Mouse (Mus musculus) lung, embryonic 16.5 days (tissue): ENCODE data around the gene Tmem59l. TPM values are rescaled to one million over a fixed set of nuclear protein-coding genes. Genes with fewer than 3 reads are reported as not detected.

ENCODE experiments used
- ATAC-seq: fragments of 200-750 bp; cut with Nextera tagmentation; 2 replicates; pipeline ENCODE4 v1.8.0; 2017; ENCODE audit warnings: low read depth, mild to moderate bottlenecking, moderate library complexity
- H3K27ac ChIP-seq: fragments of 300-500 bp; sonication (generic); 2 replicates; pipeline ENCODE4 v1.5.1; 2014; ENCODE audit warnings: mild to moderate bottlenecking, control low read depth, low read length
- H3K27me3 ChIP-seq: fragments of 300-500 bp; sonication (generic); 2 replicates; pipeline ENCODE4 v1.6.1; 2014; ENCODE audit warnings: low read depth, low read length, mixed read lengths; ENCODE audit not compliant: control insufficient read depth, insufficient read depth
- H3K36me3 ChIP-seq: fragments of 300-500 bp; sonication (generic); 2 replicates; pipeline ENCODE4 v1.6.1; 2014; ENCODE audit warnings: low read length; ENCODE audit not compliant: control insufficient read depth, insufficient read depth
- H3K4me1 ChIP-seq: fragments of 300-500 bp; sonication (generic); replicated peaks from 2 replicates; pipeline ENCODE4 v1.6.1; 2014; ENCODE audit warnings: low read length, mixed read lengths; ENCODE audit not compliant: control insufficient read depth, insufficient read depth
- H3K4me2 ChIP-seq: fragments of 300-500 bp; sonication (generic); 2 replicates; pipeline ENCODE4 v1.6.1; 2014; ENCODE audit warnings: low read depth, low read length, control low read depth
- H3K4me3 ChIP-seq: fragments of 300-500 bp; sonication (generic); 2 replicates; pipeline ENCODE4 v1.5.1; 2014; ENCODE audit warnings: mild to moderate bottlenecking, low read length, control low read depth
- H3K9ac ChIP-seq: fragments of 300-500 bp; sonication (generic); 2 replicates; pipeline ENCODE4 v1.6.1; 2014; ENCODE audit warnings: low read length, control low read depth
- H3K9me3 ChIP-seq: fragments of 300-500 bp; sonication (generic); 2 replicates; pipeline ENCODE4 v1.6.1; 2016; ENCODE audit warnings: low read length; ENCODE audit not compliant: control insufficient read depth
- WGBS: fragments of 180-500 bp; shearing (Covaris S2); extraction: QIAGEN DNeasy Blood & Tissue Kit; methylation state at CpG from one replicate; pipeline ENCODE4 v1.1.7; 2014; 5-methylcytosine and 5-hydroxymethylcytosine counted together
- polyA plus RNA-seq: library from polyadenylated mRNA; unstranded; fragments of >200 nt; fragmentation: Nextera tagmentation; extraction: Ambion mirVana; gene quantifications from 2 replicates; pipeline ENCODE4 v1.2.1, GENCODE M21; 2015

Gene Tmem59l
- polyA plus RNA-seq, 1 experiment from 2014 or later, result 5.6 TPM

DNA sequence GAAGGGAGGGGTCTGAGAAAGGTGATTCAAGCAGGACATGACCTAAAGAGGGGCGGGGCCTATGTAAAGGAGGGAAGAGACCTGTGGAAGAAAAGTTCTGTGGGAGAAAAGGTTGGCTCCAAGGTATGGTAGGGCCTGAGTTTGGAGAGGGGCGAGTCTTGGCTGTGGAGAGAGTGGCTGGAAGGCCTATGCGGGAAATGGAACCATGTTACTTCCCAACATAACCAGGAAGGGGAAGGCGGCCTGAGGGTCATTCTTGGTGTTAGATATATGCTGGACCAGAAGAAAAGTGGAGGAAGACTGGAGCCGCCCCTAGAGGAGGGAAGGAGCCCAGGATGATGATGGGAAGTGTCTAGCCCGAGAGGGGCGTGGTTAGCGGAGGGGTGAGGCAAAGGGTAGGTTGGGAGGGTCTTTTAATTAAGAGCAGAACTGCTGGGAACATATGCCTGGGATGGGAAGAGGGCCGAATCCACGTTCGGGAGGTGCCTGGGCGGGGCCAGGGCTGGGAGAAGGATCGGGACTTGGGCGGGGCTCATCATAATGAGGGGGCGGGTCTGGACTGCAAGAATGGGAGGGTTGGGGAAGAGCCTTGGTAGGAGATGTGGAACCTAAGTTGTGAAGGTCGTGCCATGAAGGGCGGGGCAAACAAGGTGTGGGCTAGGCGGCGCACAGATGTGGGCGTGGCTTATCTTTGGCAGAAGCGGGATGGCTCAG lies 9.7 kb downstream of the Tmem59l start:
- peak; percentile 37 for ATAC-seq
- Histone ChIP-seq H3K9ac (no peak overlapping the region; the same call in 1 of the 2 replicates), H3K27ac (peak overlapping the region; percentile 75), H3K4me2 (peak overlapping the region; percentile 77), H3K36me3 (no peaks in the 10 kb centered on the region), H3K27me3 (peaks cover 3% of the 10 kb centered on the region; the same call in 1 of the 2 replicates), H3K4me1 (peaks cover 20% of the 10 kb centered on the region), H3K9me3 (no peaks in the 10 kb centered on the region), H3K4me3 (peak overlapping the region; percentile 69)
- 2% methylated on average over 21 of the region's 21 CpGs for WGBS

DNA sequence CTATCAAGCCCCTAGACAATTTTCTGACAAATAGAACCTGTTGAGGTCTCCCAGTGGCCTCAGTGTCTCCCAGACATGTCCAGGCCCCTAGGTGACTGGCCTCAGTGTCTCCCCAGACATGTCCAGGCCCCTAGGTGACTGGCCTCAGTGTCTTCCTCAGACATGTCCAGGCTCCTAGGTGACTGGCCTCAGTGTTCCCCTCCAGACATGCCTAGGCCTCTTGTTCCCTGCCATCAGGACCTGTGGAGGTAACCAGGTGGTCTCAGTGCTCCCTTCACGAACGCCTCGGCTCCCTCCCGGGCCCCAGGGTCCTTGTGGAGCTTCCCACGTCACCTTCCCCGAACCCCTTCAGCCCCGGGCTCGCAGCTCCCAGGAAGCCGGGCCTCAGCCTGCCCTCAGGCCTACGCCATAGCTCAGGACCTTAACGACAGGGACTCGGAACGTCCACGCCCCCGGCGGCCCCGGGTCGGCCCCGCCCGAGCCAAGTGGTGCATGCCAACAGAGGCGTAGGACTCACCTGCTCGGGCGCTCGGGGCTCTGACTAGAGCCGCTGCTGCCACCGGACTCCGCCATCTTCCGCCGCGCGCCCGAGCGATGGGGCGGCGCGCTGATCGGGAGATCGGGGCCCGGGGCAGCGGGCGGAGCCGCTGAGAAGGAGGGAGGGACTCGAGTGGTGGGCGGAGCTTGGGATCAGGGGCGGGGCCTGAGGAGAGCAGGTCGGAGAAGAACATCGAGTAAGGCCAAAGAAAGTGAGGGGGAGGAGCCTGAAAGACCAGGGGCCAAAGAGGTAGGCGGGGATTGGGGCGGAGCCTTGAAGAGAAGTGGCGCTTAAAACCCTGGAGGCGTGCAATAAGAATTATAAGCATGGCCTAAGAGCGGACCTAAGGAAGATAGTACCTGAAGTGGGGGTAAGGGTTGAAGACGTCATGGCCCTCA lies 10.6 kb downstream of the Tmem59l start, which contains the start of gene Klhl26:
Klhl26 (minus strand) TSS at position 636 of the 936 bp plus-strand sequence.
- WGBS, result 1% methylated on average over 53 of the region's 53 CpGs
- no peaks in the 10 kb centered on the region for H3K9me3 ChIP-seq
- peaks cover 16% of the 10 kb centered on the region for H3K4me1 ChIP-seq
- H3K27ac ChIP-seq, result peak within 1 kb of the TSS; percentile 75
- peak; percentile 94 for ATAC-seq
- H3K4me3 ChIP-seq, result peak within 1 kb of the TSS; percentile 69
- H3K36me3 ChIP-seq, result no peaks in the 10 kb centered on the region
- H3K4me2 ChIP-seq, result peak within 1 kb of the TSS; percentile 77
- H3K27me3 ChIP-seq, result peaks cover 3% of the 10 kb centered on the region; the same call in 1 of the 2 replicates
- peak within 1 kb of the TSS; percentile 83 for H3K9ac ChIP-seq

DNA sequence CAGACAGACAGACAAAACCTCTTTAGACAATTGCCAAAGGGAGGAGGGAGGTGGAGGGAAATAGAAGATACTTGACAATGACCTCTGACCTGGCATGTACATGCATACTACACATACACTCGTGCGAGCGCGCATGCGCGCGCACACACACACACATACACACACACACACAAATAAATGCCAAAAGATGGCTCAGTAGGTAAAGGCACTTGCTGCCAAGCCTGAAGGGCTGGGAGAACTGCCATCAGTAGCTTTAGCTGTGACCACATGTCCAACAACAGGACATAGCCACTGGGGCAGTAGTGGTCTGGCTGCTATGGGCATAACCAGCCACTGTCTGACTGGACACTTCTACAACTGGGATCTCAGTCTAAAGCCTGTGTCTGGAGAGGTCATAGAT lies 15.3 kb downstream of the Tmem59l start:
- no peak overlapping the region for H3K27ac ChIP-seq
- no peak overlapping the region for H3K9ac ChIP-seq
- no peak overlapping the region for H3K4me3 ChIP-seq
- H3K36me3 ChIP-seq, result no peaks in the 10 kb centered on the region
- H3K9me3 ChIP-seq, result no peaks in the 10 kb centered on the region
- no peak for ATAC-seq
- H3K4me1 ChIP-seq, result peaks cover 41% of the 10 kb centered on the region
- H3K4me2 ChIP-seq, result no peak overlapping the region
- WGBS, result 100% methylated on average over 7 of the region's 7 CpGs
- no peaks in the 10 kb centered on the region for H3K27me3 ChIP-seq

DNA sequence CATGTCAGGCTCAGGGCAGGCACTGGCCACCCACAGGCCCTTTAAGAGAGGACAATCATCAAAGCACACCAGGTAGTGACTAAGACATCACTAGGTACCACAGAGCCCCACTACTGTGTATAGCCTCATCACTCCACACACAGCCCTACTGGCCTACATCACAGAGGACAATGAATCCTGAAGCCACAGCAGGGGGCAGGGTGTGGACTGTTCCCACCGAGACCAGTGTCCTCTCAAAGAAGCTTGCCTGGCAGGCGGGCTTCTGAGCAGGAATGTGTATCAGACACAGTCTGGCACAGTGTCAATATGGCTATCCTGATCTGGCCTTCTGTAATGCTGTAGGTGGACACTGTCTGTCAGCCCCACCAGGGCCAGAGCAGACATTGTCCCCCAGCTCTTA lies 17.2 kb downstream of the Tmem59l start:
- Histone ChIP-seq H3K36me3 (peaks cover 7% of the 10 kb centered on the region; the same call in 1 of the 2 replicates), H3K27ac (no peak overlapping the region; the same call in 1 of the 2 replicates), H3K9ac (no peak overlapping the region), H3K27me3 (no peaks in the 10 kb centered on the region), H3K4me3 (no peak overlapping the region), H3K4me1 (peaks cover 30% of the 10 kb centered on the region), H3K4me2 (no peak overlapping the region), H3K9me3 (no peaks in the 10 kb centered on the region)
- no peak for ATAC-seq
- 52% methylated on average over 2 of the region's 2 CpGs for WGBS

DNA sequence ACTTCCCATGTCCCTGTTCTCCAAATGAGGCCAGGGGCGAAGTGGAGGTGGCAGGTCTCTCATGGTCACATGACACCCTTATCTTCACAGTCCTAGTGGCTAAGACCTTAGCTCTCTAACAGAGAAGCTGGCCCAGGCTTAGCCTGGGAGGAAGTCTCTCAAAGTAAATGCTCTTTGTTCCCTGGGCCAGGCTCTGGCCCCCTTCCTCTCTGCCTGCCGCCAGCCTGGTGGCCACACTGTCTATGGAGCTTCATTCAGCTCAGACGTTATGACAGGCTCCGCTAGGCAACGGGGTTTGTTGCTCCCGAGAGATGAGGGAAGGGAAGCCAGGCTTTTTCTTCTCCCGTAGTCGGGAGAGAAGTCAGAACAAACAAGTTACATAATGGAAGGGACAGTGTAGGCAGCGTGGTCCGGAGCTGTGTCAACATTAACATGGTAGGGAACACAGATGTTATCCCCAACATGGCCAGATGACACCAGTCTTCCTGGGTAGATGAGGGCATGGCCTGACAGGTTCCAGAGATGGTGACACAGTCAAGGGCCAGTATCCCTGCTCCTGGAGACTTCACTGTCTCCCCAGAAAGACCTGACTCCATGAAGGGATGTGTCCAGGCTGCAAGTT lies 17.8 kb downstream of the Tmem59l start:
- WGBS, result 33% methylated on average over 10 of the region's 10 CpGs
- H3K9me3 ChIP-seq, result no peaks in the 10 kb centered on the region
- peaks cover 30% of the 10 kb centered on the region for H3K4me1 ChIP-seq
- H3K4me3 ChIP-seq, result no peak overlapping the region
- ATAC-seq, result peak; percentile 70; the same call in 1 of the 2 replicates
- H3K36me3 ChIP-seq, result peaks cover 7% of the 10 kb centered on the region; the same call in 1 of the 2 replicates
- peak overlapping the region; percentile 48 for H3K27ac ChIP-seq
- 0 out of 2 replicates have a peak overlapping the region, but pooled peaks have one; percentile 2 for H3K9ac ChIP-seq
- H3K4me2 ChIP-seq, result no peak overlapping the region
- H3K27me3 ChIP-seq, result no peaks in the 10 kb centered on the region

DNA sequence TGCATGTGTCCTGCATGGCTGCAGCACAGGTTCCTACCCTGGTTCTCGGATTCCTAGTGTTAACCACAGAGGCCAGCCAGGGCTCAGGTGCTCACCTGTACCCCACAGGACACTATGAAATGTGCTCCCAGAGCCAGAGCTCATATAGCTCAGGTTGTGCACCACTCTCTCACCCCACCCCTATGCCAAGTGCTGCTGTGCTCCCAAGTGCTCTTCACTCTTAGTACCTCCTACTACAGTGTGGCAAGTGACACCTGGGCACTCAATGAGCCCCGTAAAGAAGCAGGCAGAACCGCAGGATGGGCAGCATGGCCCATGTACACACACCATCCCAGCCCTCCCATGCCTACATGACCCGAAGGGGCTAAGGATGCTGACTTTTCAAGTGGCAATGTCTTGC lies 18.4 kb downstream of the Tmem59l start:
- H3K9ac ChIP-seq, result no peak overlapping the region
- H3K27ac ChIP-seq, result 0 out of 2 replicates have a peak overlapping the region, but pooled peaks have one; percentile 48
- WGBS, result 66% methylated on average over 4 of the region's 4 CpGs
- no peaks in the 10 kb centered on the region for H3K27me3 ChIP-seq
- peaks cover 30% of the 10 kb centered on the region for H3K4me1 ChIP-seq
- H3K4me3 ChIP-seq, result no peak overlapping the region
- no peaks in the 10 kb centered on the region for H3K9me3 ChIP-seq
- peak; percentile 77 for ATAC-seq
- peaks cover 7% of the 10 kb centered on the region; the same call in 1 of the 2 replicates for H3K36me3 ChIP-seq
- no peak overlapping the region for H3K4me2 ChIP-seq

DNA sequence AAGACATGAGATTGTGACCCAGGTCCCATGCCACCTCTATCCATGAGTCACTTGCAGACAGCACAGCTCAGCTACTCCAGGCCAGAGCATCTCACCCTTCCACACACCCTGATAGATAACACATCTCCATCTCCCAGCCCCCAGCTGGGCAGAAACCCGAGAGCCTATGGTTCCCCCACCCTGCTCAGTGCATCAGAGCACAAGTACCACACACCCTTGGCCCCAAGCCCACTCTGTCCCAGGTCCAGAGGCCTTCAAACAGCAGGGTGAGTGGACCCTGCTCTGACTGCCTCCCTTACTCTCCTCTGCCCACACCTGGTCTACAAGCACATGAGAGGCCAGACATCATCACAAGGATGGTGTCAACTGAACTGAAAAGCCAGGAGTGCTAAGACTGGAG lies 19.3 kb downstream of the Tmem59l start:
- Histone ChIP-seq H3K4me3 (no peak overlapping the region), H3K27me3 (no peaks in the 10 kb centered on the region), H3K9me3 (no peaks in the 10 kb centered on the region), H3K4me1 (peaks cover 34% of the 10 kb centered on the region), H3K36me3 (peaks cover 7% of the 10 kb centered on the region; the same call in 1 of the 2 replicates), H3K27ac (no peak overlapping the region), H3K4me2 (no peak overlapping the region), H3K9ac (peak overlapping the region; percentile 33; the same call in 1 of the 2 replicates)
- 36% methylated on average over 1 of the region's 1 CpGs for WGBS
- no peak for ATAC-seq

DNA sequence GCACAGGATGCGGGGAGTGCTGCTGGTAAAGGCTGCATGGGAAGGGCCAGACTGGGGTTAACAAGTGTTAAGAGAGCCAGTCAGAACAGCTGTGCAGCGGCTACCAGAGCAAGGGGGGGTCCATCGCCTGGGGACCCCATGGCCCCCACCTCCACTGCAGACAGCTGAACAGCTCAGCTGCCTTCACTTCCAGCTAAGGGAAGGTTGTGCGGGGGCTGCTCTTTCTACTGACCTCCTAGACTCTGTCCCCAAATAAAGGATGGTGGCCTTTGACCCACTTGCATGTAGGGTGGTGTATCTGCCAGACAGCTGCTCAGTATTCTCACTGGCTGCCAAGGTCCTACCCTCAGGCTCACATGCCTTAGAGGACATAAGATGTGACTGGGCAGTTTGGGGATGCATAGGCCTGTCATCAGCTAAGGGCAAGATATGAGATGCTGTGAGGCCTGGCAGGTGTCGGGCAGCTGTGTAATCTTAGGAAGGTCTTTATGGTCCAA lies 19.9 kb downstream of the Tmem59l start:
- no peak overlapping the region for H3K4me3 ChIP-seq
- no peaks in the 10 kb centered on the region for H3K27me3 ChIP-seq
- no peaks in the 10 kb centered on the region for H3K9me3 ChIP-seq
- WGBS, result 63% methylated on average over 5 of the region's 5 CpGs
- H3K4me2 ChIP-seq, result no peak overlapping the region
- peaks cover 7% of the 10 kb centered on the region; the same call in 1 of the 2 replicates for H3K36me3 ChIP-seq
- no peak for ATAC-seq
- H3K27ac ChIP-seq, result no peak overlapping the region
- peaks cover 34% of the 10 kb centered on the region for H3K4me1 ChIP-seq
- H3K9ac ChIP-seq, result no peak overlapping the region
